ENCODE assay signal across 8 mouse cellular contexts in genomic region chr7:27227276-27227675, GRCm38 (mm10). TPM values are rescaled to one million over a fixed set of nuclear protein-coding genes. Genes with fewer than 3 reads are reported as not detected.
A peak's percentile ranks its signal among the peaks of the same experiment; 100 is the strongest.
DNase-seq lines count a peak whose midpoint lies in the region; ATAC-seq and TF ChIP-seq lines count a peak whose summit lies in the region.

No protein-coding gene starts in this region.

- no peak for TF ChIP-seq POLR2A in bone marrow, adult 2 months (IDR thresholded peaks at IDR 0.05; ENCODE audit: borderline replicate concordance, control insufficient read depth, low read depth, low read length)

- no peak for ATAC-seq in heart, embryonic 16.5 days (replicated peaks; ENCODE audit: extremely low read depth, insufficient read depth, low FRiP score)
- ATAC-seq in midbrain, embryonic 11.5 days (ENCODE audit: low FRiP score), result no peak

- no peaks in the 10 kb centered on the region for H3K27me3 ChIP-seq in heart, embryonic 16.5 days (ENCODE audit: control insufficient read depth, insufficient read depth, low read length)
- H3K27me3 ChIP-seq in hindbrain, embryonic 10.5 days (ENCODE audit: insufficient read depth, poor library complexity, severe bottlenecking), result no peaks in the 10 kb centered on the region
- no peaks in the 10 kb centered on the region for H3K27me3 ChIP-seq in midbrain, embryonic 11.5 days (ENCODE audit: control insufficient read depth, insufficient read depth, low read length)

- peak overlapping the region; percentile 91 for H3K4me3 ChIP-seq in heart, embryonic 16.5 days (ENCODE audit: low read length)
- peak overlapping the region; percentile 58 for H3K4me3 ChIP-seq in bone marrow, adult 2 months (replicated peaks; ENCODE audit: control insufficient read depth, low read depth, low read length)
- H3K4me3 ChIP-seq in hindbrain, embryonic 10.5 days, result peak overlapping the region; percentile 93
- H3K4me3 ChIP-seq in midbrain, embryonic 11.5 days (ENCODE audit: low read depth, low read length), result peak overlapping the region; percentile 79

- H3K4me1 ChIP-seq in heart, embryonic 16.5 days (ENCODE audit: control insufficient read depth, insufficient read depth, low read length), result peaks cover 30% of the 10 kb centered on the region
- peaks cover 4% of the 10 kb centered on the region; the same call in 1 of the 2 replicates for H3K4me1 ChIP-seq in bone marrow, adult 2 months (ENCODE audit: control insufficient read depth, insufficient read depth, low read length)
- H3K4me1 ChIP-seq in hindbrain, embryonic 10.5 days (replicated peaks), result peaks cover 58% of the 10 kb centered on the region
- peaks cover 28% of the 10 kb centered on the region for H3K4me1 ChIP-seq in midbrain, embryonic 11.5 days (ENCODE audit: control insufficient read depth, insufficient read depth, low read length)

- TF ChIP-seq CTCF in bone marrow, adult 2 months (IDR thresholded peaks at IDR 0.05; ENCODE audit: control insufficient read depth, insufficient read depth, low read length), result no peak

- H3K9ac ChIP-seq in heart, embryonic 16.5 days (ENCODE audit: low read length), result peak overlapping the region; percentile 91
- H3K9ac ChIP-seq in midbrain, embryonic 11.5 days (ENCODE audit: low read length), result peak overlapping the region; percentile 80

- H3K9me3 ChIP-seq in heart, embryonic 16.5 days (replicated peaks; ENCODE audit: control insufficient read depth, low read length), result no peaks in the 10 kb centered on the region
- H3K9me3 ChIP-seq in hindbrain, embryonic 10.5 days, result no peaks in the 10 kb centered on the region
- no peaks in the 10 kb centered on the region for H3K9me3 ChIP-seq in midbrain, embryonic 11.5 days (ENCODE audit: control insufficient read depth, low read length)

- H3K27ac ChIP-seq in heart, embryonic 16.5 days (ENCODE audit: low read length), result no peak overlapping the region
- no peak overlapping the region for H3K27ac ChIP-seq in bone marrow, adult 2 months (ENCODE audit: control insufficient read depth, insufficient read depth, low read depth, low read length, poor library complexity)
- H3K27ac ChIP-seq in hindbrain, embryonic 10.5 days, result peak overlapping the region; percentile 95
- H3K27ac ChIP-seq in midbrain, embryonic 11.5 days (ENCODE audit: low read depth, low read length), result no peak overlapping the region

- DNase-seq in heart, postnatal 36 days, result no peak
- no peak for DNase-seq in hindbrain, embryonic 10.5 days (ENCODE audit: low spot score)
- DNase-seq in midbrain, embryonic 11.5 days (ENCODE audit: low spot score, missing footprints), result no peak
- no peak for DNase-seq in right cerebral cortex, postnatal 4 days
- no peak for DNase-seq in urinary bladder, adult 2 months (ENCODE audit: low spot score)
- DNase-seq in right cerebral cortex, postnatal 25 days, result no peak

- no peaks in the 10 kb centered on the region for H3K36me3 ChIP-seq in heart, embryonic 16.5 days (ENCODE audit: control insufficient read depth, insufficient read depth)
- H3K36me3 ChIP-seq in hindbrain, embryonic 10.5 days, result peaks cover 16% of the 10 kb centered on the region; the same call in 1 of the 2 replicates
- no peaks in the 10 kb centered on the region for H3K36me3 ChIP-seq in midbrain, embryonic 11.5 days (ENCODE audit: control insufficient read depth, insufficient read depth, low read length)

- intact Hi-C loops in heart, postnatal 36 days (cut with DNase I), result loop anchor here (2.0 kb wide), 1 partner anchor 30 kb away; the partner anchor contains the start of gene Snrpa

- 31% methylated on average over 9 of the region's 9 CpGs for WGBS in heart, embryonic 16.5 days
- 61% methylated on average over 9 of the region's 9 CpGs for WGBS in bone marrow, adult 2 months
- WGBS in hindbrain, embryonic 10.5 days, result 34% methylated on average over 9 of the region's 9 CpGs
- 42% methylated on average over 9 of the region's 9 CpGs for WGBS in midbrain, embryonic 11.5 days

- peak overlapping the region; percentile 89 for H3K4me2 ChIP-seq in heart, embryonic 16.5 days (ENCODE audit: low read depth, low read length)
- peak overlapping the region; percentile 66 for H3K4me2 ChIP-seq in midbrain, embryonic 11.5 days

RNA-seq across cellular contexts. Expression of gene Itpkc, which starts 1.2 kb away (rescaled TPM):
- polyA plus RNA-seq in heart, embryonic 16.5 days (2015; fragmentation: Nextera tagmentation; extraction: Ambion mirVana), result 2.5 and 3.4 TPM in 2 replicates
- 1 to 10 TPM; 5.1 to 5.6 TPM for total RNA-seq in heart, postnatal 36 days (2021)
- polyA plus RNA-seq in bone marrow, adult 2 months (2011; ENCODE audit: insufficient read depth, insufficient read length, low replicate concordance, missing spikeins), result 0.50 and 2.5 TPM in 2 replicates
- 5.6 and 6.8 TPM in 2 replicates for polyA plus RNA-seq in hindbrain, embryonic 10.5 days (2016; fragmentation: Nextera tagmentation; extraction: Ambion mirVana)
- 5.0 and 6.6 TPM in 2 replicates for polyA plus RNA-seq in midbrain, embryonic 11.5 days (2014; fragmentation: Nextera tagmentation; extraction: Ambion mirVana)
- polyA plus RNA-seq in urinary bladder, adult 2 months (2012; rRNA removed), result 9.9 and 11.6 TPM in 2 replicates

RNA-seq across cellular contexts. Expression of gene Coq8b, which starts 5.5 kb away (rescaled TPM):
- 15.3 and 15.9 TPM in 2 replicates for polyA plus RNA-seq in heart, embryonic 16.5 days (2015; fragmentation: Nextera tagmentation; extraction: Ambion mirVana)
- total RNA-seq in heart, postnatal 36 days (2021), result 10 to 100 TPM in 1 of 2 experiments, 1 to 10 TPM in 1; 8.8 to 11.2 TPM
- polyA plus RNA-seq in bone marrow, adult 2 months (2011; ENCODE audit: insufficient read depth, insufficient read length, low replicate concordance, missing spikeins), result 12.2 and 17.3 TPM in 2 replicates
- polyA plus RNA-seq in hindbrain, embryonic 10.5 days (2016; fragmentation: Nextera tagmentation; extraction: Ambion mirVana), result 22.4 and 27.2 TPM in 2 replicates
- polyA plus RNA-seq in midbrain, embryonic 11.5 days (2014; fragmentation: Nextera tagmentation; extraction: Ambion mirVana), result 16.1 and 16.6 TPM in 2 replicates
- polyA plus RNA-seq in urinary bladder, adult 2 months (2012; rRNA removed), result 20.4 and 20.7 TPM in 2 replicates

RNA-seq across cellular contexts. Expression of gene Numbl, which starts 31.0 kb away (rescaled TPM):
- polyA plus RNA-seq in heart, embryonic 16.5 days (2015; fragmentation: Nextera tagmentation; extraction: Ambion mirVana), result 8.7 and 10.2 TPM in 2 replicates
- total RNA-seq in heart, postnatal 36 days (2021), result 1 to 10 TPM; 5.7 to 6.1 TPM
- 2.4 and 3.2 TPM in 2 replicates for polyA plus RNA-seq in bone marrow, adult 2 months (2011; ENCODE audit: insufficient read depth, insufficient read length, low replicate concordance, missing spikeins)
- polyA plus RNA-seq in hindbrain, embryonic 10.5 days (2016; fragmentation: Nextera tagmentation; extraction: Ambion mirVana), result 28.9 and 53.1 TPM in 2 replicates
- polyA plus RNA-seq in midbrain, embryonic 11.5 days (2014; fragmentation: Nextera tagmentation; extraction: Ambion mirVana), result 16.9 and 17.7 TPM in 2 replicates
- 44.1 and 47.3 TPM in 2 replicates for polyA plus RNA-seq in urinary bladder, adult 2 months (2012; rRNA removed)

RNA-seq across cellular contexts. Expression of gene Snrpa, which starts 31.2 kb away (rescaled TPM):
- polyA plus RNA-seq in heart, embryonic 16.5 days (2015; fragmentation: Nextera tagmentation; extraction: Ambion mirVana), result 146 and 165 TPM in 2 replicates
- 10 to 100 TPM; 35.4 to 41.9 TPM for total RNA-seq in heart, postnatal 36 days (2021)
- polyA plus RNA-seq in bone marrow, adult 2 months (2011; ENCODE audit: insufficient read depth, insufficient read length, low replicate concordance, missing spikeins), result 99.4 and 100.0 TPM in 2 replicates
- polyA plus RNA-seq in hindbrain, embryonic 10.5 days (2016; fragmentation: Nextera tagmentation; extraction: Ambion mirVana), result 393 and 408 TPM in 2 replicates
- 339 and 364 TPM in 2 replicates for polyA plus RNA-seq in midbrain, embryonic 11.5 days (2014; fragmentation: Nextera tagmentation; extraction: Ambion mirVana)
- 114 and 140 TPM in 2 replicates for polyA plus RNA-seq in urinary bladder, adult 2 months (2012; rRNA removed)

RNA-seq across cellular contexts. Expression of gene BC024978, which starts 31.7 kb away (rescaled TPM):
- polyA plus RNA-seq in heart, embryonic 16.5 days (2015; fragmentation: Nextera tagmentation; extraction: Ambion mirVana), result 2.4 and 2.6 TPM in 2 replicates
- 10 to 100 TPM; 16.3 to 16.6 TPM for total RNA-seq in heart, postnatal 36 days (2021)
- polyA plus RNA-seq in bone marrow, adult 2 months (2011; ENCODE audit: insufficient read depth, insufficient read length, low replicate concordance, missing spikeins), result 1.6 and 2.5 TPM in 2 replicates
- 3.6 and 4.3 TPM in 2 replicates for polyA plus RNA-seq in hindbrain, embryonic 10.5 days (2016; fragmentation: Nextera tagmentation; extraction: Ambion mirVana)
- polyA plus RNA-seq in midbrain, embryonic 11.5 days (2014; fragmentation: Nextera tagmentation; extraction: Ambion mirVana), result 4.0 and 4.1 TPM in 2 replicates
- 11.1 and 12.0 TPM in 2 replicates for polyA plus RNA-seq in urinary bladder, adult 2 months (2012; rRNA removed)
